Mouse (Mus musculus) cortical plate, adult 2 months (tissue): Measurements from ENCODE around the gene Ptgis.

Experiments used
- CTCF ChIP-seq: fragments of 200-500 bp; IDR thresholded peaks from 2 replicates; pipeline ENCODE4 v1.5.1; 2011; ENCODE audit warnings: mild to moderate bottlenecking, control low read depth, low read length; ENCODE audit not compliant: insufficient read depth; ENCODE audit errors: extremely low read depth
- POLR2A ChIP-seq: fragments of 200-500 bp; IDR thresholded peaks from 2 replicates; pipeline ENCODE4 v1.6.1; 2011; ENCODE audit warnings: mild to moderate bottlenecking, low read length, control low read depth; ENCODE audit not compliant: insufficient read depth; ENCODE audit errors: extremely low read depth

DNA sequence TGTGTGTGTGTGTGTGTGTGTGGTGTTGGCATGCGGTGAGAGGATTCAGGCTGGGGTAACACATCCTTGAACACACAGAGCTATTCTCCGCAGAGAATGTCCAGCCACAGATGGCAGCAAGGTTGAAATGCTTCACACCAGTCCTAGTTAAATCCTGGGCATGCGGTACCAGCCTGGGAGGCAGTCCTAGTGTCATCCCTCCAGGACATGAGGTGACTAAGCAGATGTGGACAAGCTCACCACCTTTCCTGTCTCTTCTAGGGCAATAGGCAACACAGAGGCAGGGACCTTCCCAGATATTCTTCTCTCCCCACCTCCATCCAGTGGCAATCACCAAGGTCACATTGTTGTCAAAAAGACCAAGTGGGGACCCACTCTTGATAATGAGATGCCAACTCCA lies 98.1 kb downstream of the Ptgis start:
- TF ChIP-seq CTCF = no peak
- no peak for TF ChIP-seq POLR2A
